Mouse (Mus musculus): ENCODE measurements at regions not wholly inside any gene's neighbourhood (a gene's known extent, or its start where the extent isn't known, plus 50 kb on each side); places are given as distances from the start of the nearest gene placed in this dataset.

DNA sequence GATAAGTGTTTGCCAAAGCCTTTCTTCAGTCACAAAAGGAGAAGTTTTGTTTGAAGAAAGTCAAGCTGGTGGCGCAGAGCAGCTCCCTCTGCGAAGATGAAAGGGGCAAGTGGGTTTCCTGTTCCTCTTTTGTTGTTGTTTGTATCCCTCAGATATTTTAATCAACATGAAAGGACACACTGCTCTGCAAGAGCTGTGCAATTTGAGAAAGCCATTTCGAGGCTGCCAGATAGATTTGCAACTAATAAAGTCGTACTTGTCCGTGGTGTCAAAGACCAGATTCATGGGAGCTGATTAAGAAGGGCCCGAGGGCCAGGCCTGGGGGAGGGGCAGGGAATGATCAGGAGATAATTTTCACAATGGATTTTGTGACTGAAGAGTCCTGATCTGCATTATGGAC, 177.7 kb downstream of the Pros1 start:
- H3K4me1 ChIP-seq (ENCODE audit: control insufficient read depth, insufficient read depth, low read length): no peaks in the 10 kb centered on the region
- H3K9me3 ChIP-seq (replicated peaks; ENCODE audit: control insufficient read depth, low read length): no peaks in the 10 kb centered on the region
- H3K27ac ChIP-seq (ENCODE audit: low read length): no peak overlapping the region
- no peaks in the 10 kb centered on the region for H3K27me3 ChIP-seq (ENCODE audit: control insufficient read depth, insufficient read depth, low read length)
- H3K36me3 ChIP-seq (ENCODE audit: control insufficient read depth, insufficient read depth): no peaks in the 10 kb centered on the region
- no peak overlapping the region for H3K9ac ChIP-seq (ENCODE audit: low read length)
- 55% methylated on average over 6 of the region's 6 CpGs for WGBS
- H3K4me3 ChIP-seq (ENCODE audit: low read length): no peak overlapping the region
- ATAC-seq (replicated peaks; ENCODE audit: extremely low read depth, insufficient read depth, low FRiP score): no peak
- no peak overlapping the region for H3K4me2 ChIP-seq (ENCODE audit: low read depth, low read length)

DNA sequence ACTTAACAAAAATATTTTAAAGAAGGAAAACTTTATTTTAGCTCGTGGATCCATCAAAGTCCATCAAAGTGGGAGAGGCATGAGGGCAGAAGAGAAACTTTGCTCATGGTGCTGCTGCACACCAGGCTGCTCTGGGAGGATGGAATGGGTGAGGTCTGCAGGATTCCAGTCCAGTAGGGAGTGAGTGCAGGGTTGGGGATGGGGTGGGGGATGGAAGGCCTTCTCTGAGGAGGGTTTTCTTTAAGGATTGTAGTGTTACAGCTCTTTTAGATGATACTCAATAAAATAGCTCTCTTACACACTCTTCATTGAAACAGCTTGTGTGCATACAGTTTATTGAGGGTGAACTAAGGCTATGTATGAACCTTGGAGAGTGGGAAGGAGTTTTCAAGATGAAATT, 195.0 kb downstream of the Pros1 start:
- no peak for ATAC-seq (replicated peaks; ENCODE audit: extremely low read depth, insufficient read depth, low FRiP score)
- no peaks in the 10 kb centered on the region for H3K9me3 ChIP-seq (replicated peaks; ENCODE audit: control insufficient read depth, low read length)
- H3K4me2 ChIP-seq (ENCODE audit: low read depth, low read length): no peak overlapping the region
- WGBS: 56% methylated on average over 1 of the region's 1 CpGs
- H3K27ac ChIP-seq (ENCODE audit: low read length): no peak overlapping the region
- H3K36me3 ChIP-seq (ENCODE audit: control insufficient read depth, insufficient read depth): no peaks in the 10 kb centered on the region
- H3K4me1 ChIP-seq (ENCODE audit: control insufficient read depth, insufficient read depth, low read length): no peaks in the 10 kb centered on the region
- no peak overlapping the region for H3K4me3 ChIP-seq (ENCODE audit: low read length)
- no peak overlapping the region for H3K9ac ChIP-seq (ENCODE audit: low read length)
- no peaks in the 10 kb centered on the region for H3K27me3 ChIP-seq (ENCODE audit: control insufficient read depth, insufficient read depth, low read length)

DNA sequence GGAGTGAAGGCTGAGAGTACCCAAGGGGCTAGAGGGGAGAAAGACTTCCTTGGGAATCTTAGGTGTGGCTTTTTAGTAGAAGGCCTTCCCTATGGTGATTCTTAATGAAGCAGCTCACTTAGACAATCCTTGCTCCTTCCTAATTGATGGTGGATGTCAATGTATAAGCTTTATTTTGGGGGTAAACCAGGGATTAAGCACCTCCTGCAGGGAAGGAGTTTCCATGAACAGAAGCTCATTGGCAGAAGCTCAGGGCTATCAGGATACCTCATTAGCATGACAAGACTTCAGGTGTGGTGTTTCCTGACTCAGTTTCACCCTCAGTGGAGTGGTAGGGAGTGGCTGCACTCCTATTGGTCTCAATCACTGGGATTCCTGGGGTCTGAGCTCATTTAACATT, 208.8 kb downstream of the Pros1 start:
- Histone ChIP-seq H3K9me3 (replicated peaks; ENCODE audit: control insufficient read depth, low read length) (no peaks in the 10 kb centered on the region), H3K4me1 (ENCODE audit: control insufficient read depth, insufficient read depth, low read length) (no peaks in the 10 kb centered on the region), H3K27ac (ENCODE audit: low read length) (no peak overlapping the region), H3K4me2 (ENCODE audit: low read depth, low read length) (no peak overlapping the region), H3K4me3 (ENCODE audit: low read length) (no peak overlapping the region), H3K36me3 (ENCODE audit: control insufficient read depth, insufficient read depth) (no peaks in the 10 kb centered on the region), H3K9ac (ENCODE audit: low read length) (no peak overlapping the region), H3K27me3 (ENCODE audit: control insufficient read depth, insufficient read depth, low read length) (no peaks in the 10 kb centered on the region)
- no peak for ATAC-seq (replicated peaks; ENCODE audit: extremely low read depth, insufficient read depth, low FRiP score)

DNA sequence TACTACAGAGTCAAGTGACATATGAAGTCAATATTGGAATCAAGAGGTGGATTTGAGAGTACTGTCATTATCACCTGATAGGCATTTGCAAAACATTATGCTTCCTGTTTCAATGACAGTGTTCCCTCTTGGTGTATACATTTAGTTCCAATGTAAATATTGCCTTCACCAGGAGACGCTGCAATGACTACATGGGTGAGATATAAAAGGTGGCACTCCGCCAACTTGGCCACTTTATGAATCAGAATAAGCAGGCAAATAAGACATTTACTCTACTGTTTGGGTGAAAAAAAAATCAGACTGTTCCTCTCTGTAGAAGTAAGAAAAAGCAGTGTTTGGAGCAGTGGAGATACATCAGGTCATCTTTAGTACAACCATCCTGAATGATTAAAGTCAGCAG, 215.9 kb downstream of the Pros1 start:
- no peaks in the 10 kb centered on the region for H3K36me3 ChIP-seq (ENCODE audit: control insufficient read depth, insufficient read depth)
- ATAC-seq (replicated peaks; ENCODE audit: extremely low read depth, insufficient read depth, low FRiP score): no peak

DNA sequence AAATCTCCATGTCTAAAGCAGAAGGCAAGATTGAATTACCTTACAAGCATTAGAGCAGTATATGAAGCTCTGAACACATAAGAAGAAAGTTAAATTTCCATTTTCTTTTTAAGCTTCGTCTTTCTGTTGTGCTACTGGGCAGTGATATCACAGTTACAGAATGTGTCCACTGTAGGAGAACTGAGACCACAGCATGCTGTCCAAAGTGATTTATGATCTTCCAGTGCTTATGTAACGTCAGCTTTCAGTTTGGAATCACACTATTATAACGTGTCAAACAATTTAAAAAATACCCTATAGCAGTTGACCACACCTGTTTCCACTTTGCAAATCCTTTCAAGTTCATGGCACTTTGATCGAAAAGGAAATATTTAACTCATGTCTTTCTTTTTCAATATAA, 221.7 kb downstream of the Pros1 start:
- Histone ChIP-seq H3K4me2 (ENCODE audit: low read depth, low read length) (no peak overlapping the region), H3K27me3 (ENCODE audit: control insufficient read depth, insufficient read depth, low read length) (no peaks in the 10 kb centered on the region), H3K4me3 (ENCODE audit: low read length) (no peak overlapping the region), H3K36me3 (ENCODE audit: control insufficient read depth, insufficient read depth) (no peaks in the 10 kb centered on the region), H3K9ac (ENCODE audit: low read length) (no peak overlapping the region), H3K27ac (ENCODE audit: low read length) (no peak overlapping the region), H3K9me3 (replicated peaks; ENCODE audit: control insufficient read depth, low read length) (no peaks in the 10 kb centered on the region), H3K4me1 (ENCODE audit: control insufficient read depth, insufficient read depth, low read length) (no peaks in the 10 kb centered on the region)
- WGBS: 67% methylated on average over 4 of the region's 4 CpGs
- ATAC-seq (replicated peaks; ENCODE audit: extremely low read depth, insufficient read depth, low FRiP score): no peak

More for the DNA sequence above, 215.9 kb downstream of the Pros1 start:
- Histone ChIP-seq H3K27ac (ENCODE audit: low read length) (no peak overlapping the region), H3K9ac (ENCODE audit: low read length) (no peak overlapping the region), H3K9me3 (replicated peaks; ENCODE audit: control insufficient read depth, low read length) (no peaks in the 10 kb centered on the region), H3K4me2 (ENCODE audit: low read depth, low read length) (no peak overlapping the region), H3K27me3 (ENCODE audit: control insufficient read depth, insufficient read depth, low read length) (no peaks in the 10 kb centered on the region), H3K4me1 (ENCODE audit: control insufficient read depth, insufficient read depth, low read length) (no peaks in the 10 kb centered on the region), H3K4me3 (ENCODE audit: low read length) (no peak overlapping the region)
- 55% methylated on average over 2 of the region's 2 CpGs for WGBS

GRCm38 (mm10) chr16:63081383-63081782, 227.3 kb downstream of the Pros1 start:
- no peak overlapping the region for H3K4me2 ChIP-seq (ENCODE audit: low read depth, low read length)
- no peaks in the 10 kb centered on the region for H3K27me3 ChIP-seq (ENCODE audit: control insufficient read depth, insufficient read depth, low read length)
- no peaks in the 10 kb centered on the region for H3K9me3 ChIP-seq (replicated peaks; ENCODE audit: control insufficient read depth, low read length)
- WGBS: 62% methylated on average over 3 of the region's 3 CpGs
- no peak for ATAC-seq (replicated peaks; ENCODE audit: extremely low read depth, insufficient read depth, low FRiP score)
- H3K36me3 ChIP-seq (ENCODE audit: control insufficient read depth, insufficient read depth): no peaks in the 10 kb centered on the region
- H3K4me3 ChIP-seq (ENCODE audit: low read length): no peak overlapping the region
- H3K9ac ChIP-seq (ENCODE audit: low read length): no peak overlapping the region
- peaks cover 1% of the 10 kb centered on the region; the same call in 1 of the 2 replicates for H3K4me1 ChIP-seq (ENCODE audit: control insufficient read depth, insufficient read depth, low read length)
- H3K27ac ChIP-seq (ENCODE audit: low read length): no peak overlapping the region

GRCm38 (mm10) chr16:63083256-63083655, 229.1 kb downstream of the Pros1 start:
- H3K9ac ChIP-seq (ENCODE audit: low read length): no peak overlapping the region
- H3K4me1 ChIP-seq (ENCODE audit: control insufficient read depth, insufficient read depth, low read length): peaks cover 6% of the 10 kb centered on the region; the same call in 1 of the 2 replicates
- no peaks in the 10 kb centered on the region for H3K27me3 ChIP-seq (ENCODE audit: control insufficient read depth, insufficient read depth, low read length)
- WGBS: 70% methylated on average over 5 of the region's 5 CpGs
- no peak for ATAC-seq (replicated peaks; ENCODE audit: extremely low read depth, insufficient read depth, low FRiP score)
- H3K4me2 ChIP-seq (ENCODE audit: low read depth, low read length): no peak overlapping the region
- H3K9me3 ChIP-seq (replicated peaks; ENCODE audit: control insufficient read depth, low read length): no peaks in the 10 kb centered on the region
- H3K27ac ChIP-seq (ENCODE audit: low read length): no peak overlapping the region
- no peaks in the 10 kb centered on the region for H3K36me3 ChIP-seq (ENCODE audit: control insufficient read depth, insufficient read depth)
- H3K4me3 ChIP-seq (ENCODE audit: low read length): no peak overlapping the region

GRCm38 (mm10) chr16:63084021-63084756, 230.1 kb downstream of the Pros1 start:
- Histone ChIP-seq H3K9me3 (replicated peaks; ENCODE audit: control insufficient read depth, low read length) (no peaks in the 10 kb centered on the region), H3K9ac (ENCODE audit: low read length) (no peak overlapping the region), H3K27me3 (ENCODE audit: control insufficient read depth, insufficient read depth, low read length) (no peaks in the 10 kb centered on the region), H3K4me1 (ENCODE audit: control insufficient read depth, insufficient read depth, low read length) (peaks cover 6% of the 10 kb centered on the region; the same call in 1 of the 2 replicates), H3K4me2 (ENCODE audit: low read depth, low read length) (no peak overlapping the region), H3K36me3 (ENCODE audit: control insufficient read depth, insufficient read depth) (no peaks in the 10 kb centered on the region), H3K4me3 (ENCODE audit: low read length) (no peak overlapping the region), H3K27ac (ENCODE audit: low read length) (no peak overlapping the region)
- ATAC-seq (replicated peaks; ENCODE audit: extremely low read depth, insufficient read depth, low FRiP score): no peak
- WGBS: 72% methylated on average over 10 of the region's 10 CpGs

- no peaks in the 10 kb centered on the region for H3K9me3 ChIP-seq (replicated peaks; ENCODE audit: control insufficient read depth, low read length)
- no peaks in the 10 kb centered on the region for H3K27me3 ChIP-seq (ENCODE audit: control insufficient read depth, insufficient read depth, low read length)
- H3K4me3 ChIP-seq (ENCODE audit: low read length): no peak overlapping the region
- H3K9ac ChIP-seq (ENCODE audit: low read length): no peak overlapping the region
- ATAC-seq (replicated peaks; ENCODE audit: extremely low read depth, insufficient read depth, low FRiP score): peak; percentile 76
- no peaks in the 10 kb centered on the region for H3K36me3 ChIP-seq (ENCODE audit: control insufficient read depth, insufficient read depth)
- no peak overlapping the region for H3K4me2 ChIP-seq (ENCODE audit: low read depth, low read length)
- WGBS: 47% methylated on average over 9 of the region's 9 CpGs
- no peak overlapping the region for H3K27ac ChIP-seq (ENCODE audit: low read length)
- peaks cover 6% of the 10 kb centered on the region; the same call in 1 of the 2 replicates for H3K4me1 ChIP-seq (ENCODE audit: control insufficient read depth, insufficient read depth, low read length)
Measured at GRCm38 (mm10) chr16:63086086-63086796, 232.1 kb downstream of the Pros1 start.

All from heart, embryonic 16.5 days (tissue).